Mouse (Mus musculus): ENCODE results near the gene Rsc1a1. TPM values are rescaled to one million over a fixed set of nuclear protein-coding genes. Genes with fewer than 3 reads are reported as not detected.

Gene Rsc1a1
- 0.72 and 2.1 TPM in 2 replicates for polyA plus RNA-seq (2014; fragmentation: Nextera tagmentation; extraction: Ambion mirVana)

DNA sequence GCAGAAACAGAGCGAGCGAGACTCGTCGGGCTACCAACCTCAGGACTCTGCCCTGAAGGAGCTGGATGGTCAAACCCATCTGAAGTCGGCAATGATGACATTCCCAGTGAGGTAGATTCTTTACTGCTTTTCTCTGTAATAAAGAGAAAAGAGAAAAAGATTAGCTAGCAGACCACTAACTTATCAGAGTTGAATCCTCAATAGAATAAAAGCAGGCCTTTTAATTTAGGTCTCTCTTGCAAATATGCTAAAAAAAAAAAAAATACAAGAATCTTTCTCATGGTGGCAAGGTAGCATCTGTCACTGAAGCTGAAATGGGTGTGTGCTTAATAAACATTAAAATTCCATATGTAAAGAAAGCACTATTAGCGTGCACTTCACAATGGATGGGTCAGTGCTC lies at the start of gene Rsc1a1:
Gene Rsc1a1 (minus strand): TSS at position 101 of the 400 bp plus-strand sequence.
- peaks cover 23 to 38% of the 10 kb centered on the region in 2 experiments for H3K4me1 ChIP-seq (ENCODE audit: control insufficient read depth in 2 of 2, insufficient read depth in 2 of 2, low read length in 2 of 2)
- WGBS, result 96% methylated on average over 6 of the region's 6 CpGs
- peaks cover 79% of the 10 kb centered on the region for H3K36me3 ChIP-seq (ENCODE audit: control insufficient read depth, insufficient read depth, low read length)
- H3K27me3 ChIP-seq (ENCODE audit: control insufficient read depth, insufficient read depth, low read length), result no peaks in the 10 kb centered on the region
- H3K4me2 ChIP-seq (ENCODE audit: low read length), result no peak within 1 kb of the TSS
- no peak within 1 kb of the TSS for H3K27ac ChIP-seq (replicated peaks in 1 of 2; ENCODE audit: control insufficient read depth in 1 of 2, insufficient read depth in 1 of 2, low read depth in 2 of 2, low read length in 2 of 2)
- H3K9ac ChIP-seq (ENCODE audit: low read length), result no peak within 1 kb of the TSS
- no peak for ATAC-seq (ENCODE audit: insufficient number of reproducible peaks, insufficient read depth, low FRiP score, low read depth)
- H3K4me3 ChIP-seq (ENCODE audit: control insufficient read depth in 1 of 2, insufficient read depth in 1 of 2, low read depth in 1 of 2, low read length in 2 of 2), result no peak within 1 kb of the TSS
- H3K9me3 ChIP-seq (ENCODE audit: control insufficient read depth, low read length), result no peaks in the 10 kb centered on the region

DNA sequence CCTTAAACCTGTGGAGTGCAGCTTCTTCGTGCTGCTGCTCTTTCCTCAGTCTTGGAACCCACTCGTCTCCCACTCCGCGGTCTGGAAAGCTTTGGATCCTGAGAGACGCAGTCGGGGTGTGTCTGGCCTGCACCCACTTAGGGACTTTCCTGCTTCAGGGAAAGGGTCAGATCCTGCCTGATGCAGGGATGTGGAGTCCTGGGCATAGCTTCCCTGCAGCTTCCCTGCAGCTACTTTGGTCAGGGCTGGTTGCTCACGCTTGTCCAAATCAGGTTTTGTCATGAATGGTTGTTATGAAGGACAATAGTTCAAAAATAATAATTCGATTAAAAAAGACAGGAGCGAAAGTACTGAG lies 49.8 kb upstream of the Rsc1a1 start:
- WGBS, result 24% methylated on average over 9 of the region's 9 CpGs
- no peak overlapping the region for H3K9ac ChIP-seq (ENCODE audit: low read length)
- ATAC-seq (ENCODE audit: insufficient number of reproducible peaks, insufficient read depth, low FRiP score, low read depth), result no peak

DNA sequence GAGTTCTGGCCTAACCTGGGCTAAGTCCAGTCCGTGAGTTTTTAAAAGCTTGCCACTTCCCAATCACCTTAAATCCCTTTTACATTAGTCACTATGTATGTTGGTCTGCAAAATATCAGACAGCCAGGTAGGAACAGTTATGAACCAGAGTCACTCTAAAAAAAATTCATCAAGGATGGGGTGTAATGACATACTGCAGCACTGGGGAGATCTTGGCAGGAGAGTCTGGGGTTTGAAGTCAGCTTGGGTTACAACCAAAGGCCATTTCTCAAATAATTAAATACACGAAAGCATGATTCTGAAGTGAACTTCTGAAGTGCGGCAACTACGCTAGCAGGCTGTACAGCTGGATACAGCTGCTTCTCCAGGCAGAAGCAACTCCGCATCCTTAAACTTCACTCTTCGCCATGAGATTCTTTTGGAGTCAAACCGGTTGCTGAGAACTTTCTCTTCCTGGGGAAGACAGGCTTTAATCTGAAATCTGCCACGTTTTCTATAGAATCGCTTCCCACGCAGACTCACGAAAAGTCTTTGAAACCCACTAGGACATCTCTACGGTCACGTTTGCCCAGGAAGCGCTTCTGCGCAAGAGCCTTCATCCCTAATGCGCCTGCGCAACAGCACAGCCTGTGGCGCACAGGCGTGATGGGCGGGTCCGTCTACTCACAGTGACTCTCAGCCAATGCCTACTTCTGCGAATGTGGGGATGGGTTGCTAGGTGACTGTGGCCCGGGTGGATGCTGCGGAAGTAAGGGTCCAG lies 49.2 kb upstream of the Rsc1a1 start:
- ATAC-seq (ENCODE audit: insufficient number of reproducible peaks, insufficient read depth, low FRiP score, low read depth), result peak; percentile 86
- H3K4me2 ChIP-seq (ENCODE audit: low read length), result peak overlapping the region; percentile 73
- no peaks in the 10 kb centered on the region for H3K36me3 ChIP-seq (ENCODE audit: control insufficient read depth, insufficient read depth, low read length)
- H3K9me3 ChIP-seq (ENCODE audit: control insufficient read depth, low read length), result no peaks in the 10 kb centered on the region
- WGBS, result 9% methylated on average over 24 of the region's 24 CpGs
- H3K27ac ChIP-seq (replicated peaks in 1 of 2; ENCODE audit: control insufficient read depth in 1 of 2, insufficient read depth in 1 of 2, low read depth in 2 of 2, low read length in 2 of 2), result peak overlapping the region in 1 of 2 experiments; percentile 49; a peak in 1 of 4 replicates
- peak overlapping the region; percentile 35 to 40 for H3K4me3 ChIP-seq (ENCODE audit: control insufficient read depth in 1 of 2, insufficient read depth in 1 of 2, low read depth in 1 of 2, low read length in 2 of 2)
- no peaks in the 10 kb centered on the region for H3K27me3 ChIP-seq (ENCODE audit: control insufficient read depth, insufficient read depth, low read length)
- H3K9ac ChIP-seq (ENCODE audit: low read length), result peak overlapping the region; percentile 68
- H3K4me1 ChIP-seq (ENCODE audit: control insufficient read depth in 2 of 2, insufficient read depth in 2 of 2, low read length in 2 of 2), result peaks cover 2 to 3% of the 10 kb centered on the region in 2 experiments; a peak in 2 of 4 replicates

More for the DNA sequence above, 49.8 kb upstream of the Rsc1a1 start:
- Histone ChIP-seq H3K4me1 (ENCODE audit: control insufficient read depth in 2 of 2, insufficient read depth in 2 of 2, low read length in 2 of 2) (peaks cover 2 to 3% of the 10 kb centered on the region in 2 experiments; a peak in 2 of 4 replicates), H3K27me3 (ENCODE audit: control insufficient read depth, insufficient read depth, low read length) (no peaks in the 10 kb centered on the region), H3K4me3 (ENCODE audit: control insufficient read depth in 1 of 2, insufficient read depth in 1 of 2, low read depth in 1 of 2, low read length in 2 of 2) (peak overlapping the region; percentile 1 to 35; a peak in 3 of 4 replicates), H3K4me2 (ENCODE audit: low read length) (peak overlapping the region; percentile 73), H3K27ac (replicated peaks in 1 of 2; ENCODE audit: control insufficient read depth in 1 of 2, insufficient read depth in 1 of 2, low read depth in 2 of 2, low read length in 2 of 2) (no peak overlapping the region), H3K36me3 (ENCODE audit: control insufficient read depth, insufficient read depth, low read length) (no peaks in the 10 kb centered on the region), H3K9me3 (ENCODE audit: control insufficient read depth, low read length) (no peaks in the 10 kb centered on the region)

DNA sequence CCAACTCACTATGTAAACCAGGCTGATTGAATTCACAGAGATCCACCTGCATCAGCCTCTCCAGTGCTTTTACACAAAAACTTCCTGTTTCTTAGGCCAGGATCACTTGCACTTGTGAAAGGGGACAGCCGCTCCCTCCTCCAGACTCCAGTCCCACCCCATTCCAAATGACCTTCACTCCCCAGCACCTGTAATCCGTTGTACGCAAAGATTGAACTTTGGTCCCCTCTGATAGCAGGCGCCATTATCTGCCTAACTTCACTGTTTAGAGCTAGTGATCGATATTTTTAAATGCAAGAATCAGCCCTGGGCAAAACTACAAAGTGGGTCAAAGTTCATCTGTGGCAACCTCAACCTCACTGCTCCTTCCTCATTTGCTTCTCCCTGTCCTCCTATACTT lies 46.4 kb upstream of the Rsc1a1 start:
- Histone ChIP-seq H3K9me3 (ENCODE audit: control insufficient read depth, low read length) (no peaks in the 10 kb centered on the region), H3K4me1 (ENCODE audit: control insufficient read depth in 2 of 2, insufficient read depth in 2 of 2, low read length in 2 of 2) (peaks cover 2 to 3% of the 10 kb centered on the region in 2 experiments; a peak in 2 of 4 replicates), H3K27me3 (ENCODE audit: control insufficient read depth, insufficient read depth, low read length) (no peaks in the 10 kb centered on the region), H3K4me3 (ENCODE audit: control insufficient read depth in 1 of 2, insufficient read depth in 1 of 2, low read depth in 1 of 2, low read length in 2 of 2) (no peak overlapping the region), H3K9ac (ENCODE audit: low read length) (no peak overlapping the region), H3K4me2 (ENCODE audit: low read length) (no peak overlapping the region), H3K36me3 (ENCODE audit: control insufficient read depth, insufficient read depth, low read length) (no peaks in the 10 kb centered on the region), H3K27ac (replicated peaks in 1 of 2; ENCODE audit: control insufficient read depth in 1 of 2, insufficient read depth in 1 of 2, low read depth in 2 of 2, low read length in 2 of 2) (no peak overlapping the region)
- 79% methylated on average over 5 of the region's 5 CpGs for WGBS
- no peak for ATAC-seq (ENCODE audit: insufficient number of reproducible peaks, insufficient read depth, low FRiP score, low read depth)

DNA sequence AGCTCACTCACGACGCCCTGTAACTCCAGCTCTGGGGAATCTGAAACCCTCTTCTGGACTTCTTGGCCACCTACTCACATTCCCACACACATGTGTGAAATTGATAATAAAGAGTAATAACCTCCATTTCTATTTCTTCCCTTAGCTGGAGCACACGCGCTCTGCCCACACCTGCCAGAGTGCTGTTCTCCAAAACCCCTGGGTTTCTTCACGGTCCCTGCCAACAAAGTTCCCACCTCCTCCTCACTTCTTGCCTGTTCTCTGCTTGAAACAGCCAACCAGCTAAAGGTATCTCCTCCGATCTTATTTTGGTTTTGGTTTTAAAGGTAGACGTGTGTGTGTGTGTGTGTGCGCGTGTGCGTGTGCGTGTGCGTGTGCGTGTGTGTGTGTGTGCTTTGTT lies 45.0 kb upstream of the Rsc1a1 start:
- H3K4me1 ChIP-seq (ENCODE audit: control insufficient read depth in 2 of 2, insufficient read depth in 2 of 2, low read length in 2 of 2), result peaks cover 2 to 3% of the 10 kb centered on the region in 2 experiments; a peak in 2 of 4 replicates
- no peak overlapping the region for H3K4me2 ChIP-seq (ENCODE audit: low read length)
- no peaks in the 10 kb centered on the region for H3K36me3 ChIP-seq (ENCODE audit: control insufficient read depth, insufficient read depth, low read length)
- H3K27me3 ChIP-seq (ENCODE audit: control insufficient read depth, insufficient read depth, low read length), result no peaks in the 10 kb centered on the region
- 72% methylated on average over 13 of the region's 13 CpGs for WGBS
- H3K9me3 ChIP-seq (ENCODE audit: control insufficient read depth, low read length), result no peaks in the 10 kb centered on the region
- H3K27ac ChIP-seq (replicated peaks in 1 of 2; ENCODE audit: control insufficient read depth in 1 of 2, insufficient read depth in 1 of 2, low read depth in 2 of 2, low read length in 2 of 2), result no peak overlapping the region
- no peak overlapping the region for H3K4me3 ChIP-seq (ENCODE audit: control insufficient read depth in 1 of 2, insufficient read depth in 1 of 2, low read depth in 1 of 2, low read length in 2 of 2)
- H3K9ac ChIP-seq (ENCODE audit: low read length), result no peak overlapping the region
- ATAC-seq (ENCODE audit: insufficient number of reproducible peaks, insufficient read depth, low FRiP score, low read depth), result no peak

DNA sequence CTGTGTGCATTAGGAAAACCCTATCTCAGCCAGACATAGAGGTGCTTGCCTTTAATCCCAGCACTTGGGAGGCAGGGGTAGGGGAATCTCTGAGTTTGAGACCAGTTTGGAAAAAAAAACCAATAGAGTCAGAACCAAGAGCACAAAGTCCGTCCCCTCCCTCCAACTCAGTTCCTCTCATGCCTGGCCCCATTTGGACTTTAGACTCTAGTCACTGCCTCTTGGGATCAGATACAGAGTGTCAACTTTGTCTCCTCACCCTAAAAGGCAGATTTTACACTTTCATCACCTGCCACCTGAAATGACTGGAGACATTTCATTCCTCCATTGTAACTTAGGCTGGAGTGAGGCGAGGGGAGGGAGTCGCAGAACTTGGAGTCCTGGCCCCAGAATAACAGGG lies 43.9 kb upstream of the Rsc1a1 start:
- 80% methylated on average over 3 of the region's 3 CpGs for WGBS
- Histone ChIP-seq H3K4me3 (ENCODE audit: control insufficient read depth in 1 of 2, insufficient read depth in 1 of 2, low read depth in 1 of 2, low read length in 2 of 2) (no peak overlapping the region), H3K9me3 (ENCODE audit: control insufficient read depth, low read length) (no peaks in the 10 kb centered on the region), H3K9ac (ENCODE audit: low read length) (no peak overlapping the region), H3K36me3 (ENCODE audit: control insufficient read depth, insufficient read depth, low read length) (no peaks in the 10 kb centered on the region), H3K4me1 (ENCODE audit: control insufficient read depth in 2 of 2, insufficient read depth in 2 of 2, low read length in 2 of 2) (no peaks in the 10 kb centered on the region; a peak in 1 of 4 replicates), H3K27ac (replicated peaks in 1 of 2; ENCODE audit: control insufficient read depth in 1 of 2, insufficient read depth in 1 of 2, low read depth in 2 of 2, low read length in 2 of 2) (no peak overlapping the region), H3K4me2 (ENCODE audit: low read length) (no peak overlapping the region), H3K27me3 (ENCODE audit: control insufficient read depth, insufficient read depth, low read length) (no peaks in the 10 kb centered on the region)
- ATAC-seq (ENCODE audit: insufficient number of reproducible peaks, insufficient read depth, low FRiP score, low read depth), result no peak

DNA sequence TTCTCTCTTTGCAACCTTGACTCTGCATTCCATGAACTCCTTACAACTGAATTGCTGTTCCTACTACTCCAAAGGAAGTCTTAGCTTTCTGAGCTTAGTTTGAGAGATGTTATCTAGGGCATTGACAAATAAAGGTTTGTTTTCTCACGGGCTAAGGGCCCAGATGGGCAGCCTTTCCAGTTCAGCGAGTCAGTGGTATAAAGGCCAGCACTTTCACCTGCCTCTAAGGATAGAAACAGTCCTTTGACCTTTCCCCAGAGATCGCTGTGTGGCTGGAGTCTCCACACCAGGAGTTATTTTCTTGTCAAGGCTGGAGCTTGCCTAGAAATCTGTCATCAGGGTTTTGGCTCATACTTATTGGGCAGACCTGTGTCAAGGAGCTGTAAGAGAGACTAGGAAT lies 40.3 kb upstream of the Rsc1a1 start:
- Histone ChIP-seq H3K27ac (replicated peaks in 1 of 2; ENCODE audit: control insufficient read depth in 1 of 2, insufficient read depth in 1 of 2, low read depth in 2 of 2, low read length in 2 of 2) (no peak overlapping the region), H3K9ac (ENCODE audit: low read length) (no peak overlapping the region), H3K27me3 (ENCODE audit: control insufficient read depth, insufficient read depth, low read length) (no peaks in the 10 kb centered on the region), H3K4me3 (ENCODE audit: control insufficient read depth in 1 of 2, insufficient read depth in 1 of 2, low read depth in 1 of 2, low read length in 2 of 2) (no peak overlapping the region), H3K4me1 (ENCODE audit: control insufficient read depth in 2 of 2, insufficient read depth in 2 of 2, low read length in 2 of 2) (peaks cover 7 to 22% of the 10 kb centered on the region in 2 experiments), H3K36me3 (ENCODE audit: control insufficient read depth, insufficient read depth, low read length) (no peaks in the 10 kb centered on the region), H3K4me2 (ENCODE audit: low read length) (no peak overlapping the region), H3K9me3 (ENCODE audit: control insufficient read depth, low read length) (no peaks in the 10 kb centered on the region)
- WGBS, result 46% methylated on average over 3 of the region's 3 CpGs
- no peak for ATAC-seq (ENCODE audit: insufficient number of reproducible peaks, insufficient read depth, low FRiP score, low read depth)

Data from heart, embryonic 14.5 days (tissue).